Mouse (Mus musculus): Measurements from ENCODE around the gene Usp27x. TPM values are rescaled to one million over a fixed set of nuclear protein-coding genes. Genes with fewer than 3 reads are reported as not detected.

The Usp27x gene
- polyA plus RNA-seq (2014; fragmentation: Illumina TruSeq; extraction: RNeasy Lipid Tissue Mini Kit (QIAGEN cat#74804); ENCODE audit: low read depth, low replicate concordance) = 2.0 TPM

GRCm38 (mm10) chrX:7375716-7376480 lies at the start of gene Usp27x:
Gene Usp27x (minus strand): TSS chrX:7375830.

Other genes with a start within 250 kb of the Usp27x start
- gene Clcn5, start 56.5 kb downstream of the Usp27x start, polyA plus RNA-seq (2014; fragmentation: Illumina TruSeq; extraction: RNeasy Lipid Tissue Mini Kit (QIAGEN cat#74804); ENCODE audit: low read depth, low replicate concordance) = 73.3 TPM
- not detected for gene Foxp3, start 197.8 kb upstream of the Usp27x start, polyA plus RNA-seq (2014; fragmentation: Illumina TruSeq; extraction: RNeasy Lipid Tissue Mini Kit (QIAGEN cat#74804); ENCODE audit: low read depth, low replicate concordance)
- 0.12 TPM for gene Ppp1r3f, start 198.5 kb upstream of the Usp27x start, polyA plus RNA-seq (2014; fragmentation: Illumina TruSeq; extraction: RNeasy Lipid Tissue Mini Kit (QIAGEN cat#74804); ENCODE audit: low read depth, low replicate concordance)
- 3.6 TPM for gene Ccdc22, start 229.7 kb upstream of the Usp27x start, polyA plus RNA-seq (2014; fragmentation: Illumina TruSeq; extraction: RNeasy Lipid Tissue Mini Kit (QIAGEN cat#74804); ENCODE audit: low read depth, low replicate concordance)
- gene Cacna1f, start 231.3 kb upstream of the Usp27x start, polyA plus RNA-seq (2014; fragmentation: Illumina TruSeq; extraction: RNeasy Lipid Tissue Mini Kit (QIAGEN cat#74804); ENCODE audit: low read depth, low replicate concordance) = not detected

All from kidney, adult 10 weeks (tissue).